Mouse (Mus musculus) spleen, postnatal 10 days (tissue): ENCODE data around the gene Mrps15.

ENCODE experiments used
- DNase-seq, 2 experiments: peaks; one replicate each; pipeline ENCODE4 v3.0.0; 2021 to 2022; ENCODE audit warnings: low spot score in 2 of 2

Gene Mrps15

DNA sequence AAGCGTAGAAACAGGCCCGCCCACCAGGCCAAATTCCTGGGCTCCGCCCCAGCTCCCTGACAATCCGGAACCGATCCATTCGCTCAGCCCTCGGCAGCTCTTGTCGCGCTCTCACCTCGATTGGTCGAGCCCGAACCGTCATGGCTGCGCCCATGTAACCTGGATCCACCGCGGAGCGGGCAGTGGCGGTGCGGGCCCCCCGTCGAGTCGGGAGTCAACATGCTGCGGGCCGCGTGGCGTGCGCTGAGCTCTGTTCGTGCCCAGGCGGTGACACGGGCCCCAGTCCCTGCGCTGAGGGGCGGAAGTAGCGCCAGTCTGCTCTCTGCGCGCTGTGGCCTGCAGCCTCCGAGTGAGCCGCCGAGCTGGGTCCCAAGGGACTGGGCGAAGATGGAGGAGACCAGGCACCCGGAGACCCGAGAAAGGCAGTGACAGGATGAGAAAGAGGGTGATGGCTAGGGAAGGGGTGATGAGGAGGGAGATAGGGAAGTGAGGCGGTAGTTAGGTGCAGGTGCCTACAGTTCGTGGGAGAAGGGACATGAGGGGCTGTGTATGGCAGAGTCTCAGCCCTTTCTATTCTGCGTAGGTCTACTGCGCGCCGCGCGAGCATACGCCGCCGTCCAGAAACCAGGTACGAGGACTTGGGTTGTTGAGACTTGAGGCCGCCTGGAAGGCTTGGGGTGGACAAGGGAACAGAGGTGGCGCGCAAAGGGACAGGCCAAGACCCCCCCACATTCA is at the start of gene Mrps15:
Mrps15 (plus strand) TSS at position 75 of the 735 bp plus-strand sequence.
- peak; percentile 60 to 83 for DNase-seq

DNA sequence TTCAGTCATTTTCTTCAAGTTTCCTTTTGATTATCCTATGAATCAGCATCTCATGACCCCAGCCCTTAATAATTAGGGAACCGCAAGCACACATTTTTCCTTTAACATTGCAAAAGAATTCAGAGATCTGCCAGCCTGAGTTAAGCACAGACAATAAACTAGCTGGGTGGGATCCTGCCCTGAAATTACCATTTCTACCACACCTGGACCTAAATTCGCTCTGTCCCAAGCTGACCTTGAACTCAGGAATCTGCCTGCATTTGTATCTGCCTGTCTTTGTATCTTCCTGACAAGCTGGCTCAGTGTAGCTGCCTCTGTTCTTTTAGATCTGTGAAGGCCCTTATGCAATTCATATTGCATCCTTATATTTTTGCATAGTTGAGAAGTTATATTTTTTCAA is 48.9 kb upstream of the Mrps15 start:
- no peak for DNase-seq

DNA sequence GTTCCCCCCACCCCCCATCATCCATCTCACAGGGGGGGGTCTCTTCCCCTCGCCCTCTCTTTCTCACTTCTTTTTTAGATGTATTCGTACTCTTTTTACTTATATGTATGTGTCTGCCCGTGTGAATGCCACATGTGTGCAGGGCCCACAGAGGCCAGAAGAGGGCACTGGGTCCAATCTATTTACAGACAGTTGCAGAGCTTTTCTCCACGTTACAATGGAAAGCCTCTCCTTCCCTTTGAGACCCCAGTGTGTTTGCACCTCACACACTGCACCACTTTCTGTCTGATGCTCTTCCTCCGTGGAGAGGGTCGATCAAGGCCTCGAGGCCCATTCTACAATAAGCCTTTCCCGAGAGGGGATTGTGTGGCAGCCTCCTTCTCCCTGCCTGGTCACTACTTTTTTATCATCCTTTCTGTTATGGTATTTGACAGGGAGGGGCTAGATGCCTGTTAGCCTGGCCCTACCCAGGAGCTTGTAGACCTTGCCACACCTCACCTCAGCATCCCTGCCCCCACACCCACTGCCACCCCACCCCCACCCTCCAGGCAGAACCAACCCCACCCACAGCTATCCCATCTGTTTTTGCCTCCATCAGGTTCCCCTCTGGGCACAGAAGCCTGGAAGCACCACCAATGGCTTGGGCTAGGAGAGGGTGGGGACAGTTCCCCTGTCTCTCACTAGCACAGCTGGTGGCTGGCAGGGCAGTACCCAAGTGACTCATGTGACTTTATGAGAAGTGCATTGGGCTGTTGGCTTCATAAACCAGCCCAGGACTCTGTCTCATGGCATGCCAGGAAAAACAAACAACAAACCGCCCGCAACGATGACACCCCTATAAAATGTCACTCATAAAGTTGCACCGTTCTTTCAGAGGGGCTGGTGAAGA is 45.2 kb upstream of the Mrps15 start:
- DNase-seq: no peak

DNA sequence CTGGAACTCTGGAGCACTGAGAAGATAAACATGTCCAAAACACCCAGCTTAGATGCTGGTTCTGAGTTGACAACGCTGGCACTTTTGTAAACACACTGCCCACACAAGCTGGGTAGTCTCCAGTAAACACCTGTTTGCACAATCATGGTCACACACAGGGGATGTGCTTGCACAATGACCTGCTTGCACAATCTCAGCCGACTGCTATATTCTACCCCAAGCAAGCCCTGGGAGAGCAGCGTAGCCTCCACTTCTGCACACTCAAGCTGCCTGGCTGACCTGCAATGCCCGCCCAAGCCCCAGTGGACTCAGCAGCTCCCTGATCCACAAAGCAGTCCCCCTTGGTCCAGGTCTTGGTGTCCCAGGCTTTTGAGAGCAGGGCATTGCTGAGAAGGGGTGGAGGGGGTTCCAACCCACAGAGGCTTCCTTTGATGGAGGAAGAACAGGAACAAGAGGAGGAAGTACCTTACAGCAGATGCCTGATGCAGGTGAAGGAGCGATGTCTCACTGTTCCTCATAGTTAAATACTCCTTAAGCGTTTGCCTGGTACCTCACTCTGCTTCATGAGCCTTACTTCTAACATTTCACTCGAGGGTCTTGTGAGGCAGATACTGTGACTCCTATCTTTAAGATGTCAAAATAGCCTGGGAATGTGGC is 28.9 kb upstream of the Mrps15 start:
- peak in 1 of 2 experiments; percentile 37 for DNase-seq

DNA sequence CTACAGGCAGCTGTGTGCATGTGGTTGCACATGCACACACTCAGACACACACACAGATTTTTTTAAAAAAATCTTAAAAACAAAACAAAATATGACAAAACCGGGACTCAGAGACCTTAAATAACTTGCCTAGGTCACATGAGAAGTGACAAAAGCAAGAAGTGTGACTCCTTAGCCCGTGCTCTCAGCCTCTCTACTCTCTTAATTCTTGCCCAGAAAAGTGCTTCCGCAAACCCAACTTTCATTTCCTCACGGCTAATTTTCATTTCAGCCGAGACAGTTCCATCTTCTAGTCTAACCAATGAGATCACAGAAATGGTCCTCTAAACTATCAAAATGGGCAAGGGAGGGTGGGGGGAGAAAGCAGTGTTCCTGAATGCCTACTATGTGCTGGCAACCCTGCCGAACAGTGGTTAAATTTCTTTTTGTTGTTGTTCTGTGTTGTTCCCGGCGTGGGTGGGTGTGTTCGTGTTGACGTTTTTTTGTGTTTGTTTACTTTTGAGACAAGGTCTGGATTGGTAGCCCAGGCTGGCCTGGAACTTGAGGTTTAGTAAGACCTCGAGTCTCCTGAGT is 27.7 kb upstream of the Mrps15 start:
- DNase-seq: no peak

DNA sequence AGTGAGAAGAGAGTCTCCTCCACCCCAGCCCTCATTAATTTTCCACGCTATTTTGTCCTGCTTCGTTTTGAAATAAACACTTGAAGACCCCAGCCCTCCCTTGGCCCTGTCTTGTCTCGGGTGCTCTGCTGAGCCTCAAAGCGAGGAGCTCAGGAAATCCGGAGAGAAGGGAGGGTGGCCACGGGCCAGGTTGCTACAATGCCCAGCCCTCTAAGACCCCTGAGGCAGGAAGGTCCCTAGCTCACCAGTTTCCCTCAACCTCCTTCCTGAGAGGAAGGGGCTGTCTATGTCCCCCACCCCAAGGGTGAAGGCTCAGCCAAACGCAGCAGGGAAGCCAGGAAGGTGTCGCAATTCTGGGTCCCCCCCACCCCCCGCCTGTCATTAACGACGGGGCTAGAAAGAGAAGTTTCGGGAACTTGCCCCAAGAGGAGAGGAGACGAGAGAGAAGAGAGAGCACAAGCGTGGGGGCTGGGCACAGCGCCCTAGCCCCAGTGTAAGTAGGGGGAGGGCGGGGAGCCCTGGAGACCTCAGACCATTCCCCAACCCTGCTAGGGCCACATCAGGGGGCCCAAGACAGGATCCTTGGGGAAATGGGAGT is 22.3 kb upstream of the Mrps15 start, which contains the start of gene Csf3r:
Csf3r (plus strand) TSS at position 248 of the 598 bp plus-strand sequence.
- DNase-seq: no peak

DNA sequence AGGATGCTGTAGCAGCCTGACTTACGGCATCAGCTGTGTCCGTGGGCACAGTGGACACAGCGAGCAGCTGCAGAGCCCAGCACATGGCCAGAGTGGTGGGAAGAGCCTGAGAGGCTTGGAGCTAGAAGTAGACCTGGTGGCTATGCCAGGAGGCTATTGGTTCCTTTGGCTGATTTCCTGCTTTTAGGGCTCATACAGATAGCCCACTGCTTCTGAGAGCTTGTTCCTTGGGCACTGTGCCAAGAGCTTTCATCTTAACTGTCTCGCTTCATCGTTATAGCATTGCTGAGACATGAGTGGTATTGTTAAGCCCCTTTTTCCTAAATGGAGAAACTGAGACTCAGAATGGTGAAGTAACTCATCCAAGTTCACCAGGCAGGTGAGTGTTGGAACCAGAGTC is 20.9 kb upstream of the Mrps15 start:
- no peak for DNase-seq

DNA sequence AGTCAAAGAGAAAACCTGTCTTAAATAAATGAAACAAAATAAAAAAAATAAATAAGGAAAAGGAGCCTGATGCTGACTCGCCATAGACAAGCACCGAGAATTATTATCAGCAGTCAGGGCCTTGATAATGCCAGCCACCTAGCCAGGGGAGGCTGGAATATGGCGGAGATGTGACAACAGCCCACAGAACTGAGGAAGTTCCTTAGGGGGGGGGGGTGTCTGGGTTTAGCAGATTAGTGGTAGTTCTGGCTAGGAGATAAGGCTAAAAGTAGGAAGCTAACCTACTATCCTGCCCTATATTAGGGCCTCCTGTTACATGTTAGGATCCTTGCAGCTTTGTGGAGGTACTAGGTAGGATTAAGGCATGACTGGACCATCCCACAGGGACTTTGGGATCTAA is 18.7 kb upstream of the Mrps15 start:
- DNase-seq: no peak

DNA sequence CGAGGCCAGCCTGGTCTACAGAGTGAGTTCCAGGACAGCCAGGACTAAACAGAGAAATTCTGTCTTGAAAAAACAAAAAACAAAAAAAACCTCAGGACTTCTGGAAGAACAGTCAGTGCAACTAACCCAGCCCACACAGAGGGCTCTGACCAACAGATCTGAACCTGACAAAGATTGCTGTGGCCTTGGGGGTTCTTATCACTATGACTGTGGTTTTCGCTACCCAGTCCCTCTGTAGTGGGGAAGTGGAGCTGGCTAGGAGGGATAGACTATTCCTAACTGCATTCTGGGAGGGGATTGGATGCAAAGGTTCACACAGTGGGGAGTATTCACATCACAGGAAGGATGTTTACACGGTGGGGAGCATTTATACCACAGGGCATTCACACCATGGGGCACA is 17.7 kb upstream of the Mrps15 start:
- no peak for DNase-seq

DNA sequence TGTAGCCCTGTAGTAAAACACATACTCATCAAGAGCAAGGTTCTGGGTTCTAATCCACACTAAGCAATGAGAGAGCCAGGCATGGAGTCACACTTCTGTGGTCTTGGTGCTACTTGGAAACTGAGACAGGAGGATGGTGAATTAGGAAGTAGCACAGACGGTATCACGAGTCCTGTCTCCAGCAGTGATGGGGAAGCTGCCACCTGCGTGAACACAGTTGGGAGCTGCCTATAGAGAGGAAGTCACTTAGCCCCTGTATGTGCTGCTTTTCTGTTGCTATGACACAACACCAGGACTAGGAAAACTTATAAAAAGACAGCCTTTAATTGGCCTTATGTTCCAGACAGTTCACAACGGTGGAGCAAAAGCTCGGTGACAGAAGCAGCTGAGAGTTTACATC is 16.0 kb upstream of the Mrps15 start:
- no peak for DNase-seq

DNA sequence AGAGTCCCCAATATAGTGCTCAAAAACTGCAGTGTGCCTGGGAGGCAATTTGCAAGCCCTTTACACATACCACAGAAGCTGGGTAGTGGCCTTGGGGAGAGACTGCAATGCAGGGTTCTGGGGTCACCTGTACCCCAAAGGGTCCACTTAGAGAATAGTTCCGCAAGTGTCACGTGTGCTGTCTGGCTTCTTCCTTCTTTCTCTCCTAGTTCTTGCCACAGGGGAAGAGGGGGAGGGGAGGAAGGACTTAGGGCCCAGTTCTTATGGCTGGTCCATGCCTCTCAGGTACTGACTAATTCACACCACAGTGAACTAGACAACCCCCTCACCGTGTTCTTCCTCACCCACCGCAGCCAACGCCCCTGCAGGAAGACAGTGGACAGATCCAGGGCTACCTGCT is 11.3 kb upstream of the Mrps15 start:
- no peak for DNase-seq

DNA sequence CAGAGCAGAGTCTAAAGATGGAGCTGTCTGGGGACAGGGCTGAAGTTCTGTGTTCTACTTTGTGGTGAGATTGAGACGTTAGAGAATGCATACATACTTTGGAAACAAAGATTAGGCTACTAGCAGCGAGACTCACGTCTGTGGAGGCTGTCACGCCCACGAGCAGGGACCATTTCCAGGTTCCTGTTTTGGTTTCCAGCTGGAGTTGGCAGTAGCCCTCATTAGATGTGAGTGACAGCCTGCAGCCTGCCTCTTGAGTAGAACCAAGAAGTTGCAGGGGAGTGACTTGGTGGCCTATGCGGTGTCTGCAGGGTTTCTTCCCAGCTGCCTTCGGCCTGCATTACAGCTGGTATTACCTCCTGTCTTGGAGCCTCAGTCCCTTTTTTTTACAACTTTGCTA is 4.9 kb downstream of the Mrps15 start:
- DNase-seq: no peak

DNA sequence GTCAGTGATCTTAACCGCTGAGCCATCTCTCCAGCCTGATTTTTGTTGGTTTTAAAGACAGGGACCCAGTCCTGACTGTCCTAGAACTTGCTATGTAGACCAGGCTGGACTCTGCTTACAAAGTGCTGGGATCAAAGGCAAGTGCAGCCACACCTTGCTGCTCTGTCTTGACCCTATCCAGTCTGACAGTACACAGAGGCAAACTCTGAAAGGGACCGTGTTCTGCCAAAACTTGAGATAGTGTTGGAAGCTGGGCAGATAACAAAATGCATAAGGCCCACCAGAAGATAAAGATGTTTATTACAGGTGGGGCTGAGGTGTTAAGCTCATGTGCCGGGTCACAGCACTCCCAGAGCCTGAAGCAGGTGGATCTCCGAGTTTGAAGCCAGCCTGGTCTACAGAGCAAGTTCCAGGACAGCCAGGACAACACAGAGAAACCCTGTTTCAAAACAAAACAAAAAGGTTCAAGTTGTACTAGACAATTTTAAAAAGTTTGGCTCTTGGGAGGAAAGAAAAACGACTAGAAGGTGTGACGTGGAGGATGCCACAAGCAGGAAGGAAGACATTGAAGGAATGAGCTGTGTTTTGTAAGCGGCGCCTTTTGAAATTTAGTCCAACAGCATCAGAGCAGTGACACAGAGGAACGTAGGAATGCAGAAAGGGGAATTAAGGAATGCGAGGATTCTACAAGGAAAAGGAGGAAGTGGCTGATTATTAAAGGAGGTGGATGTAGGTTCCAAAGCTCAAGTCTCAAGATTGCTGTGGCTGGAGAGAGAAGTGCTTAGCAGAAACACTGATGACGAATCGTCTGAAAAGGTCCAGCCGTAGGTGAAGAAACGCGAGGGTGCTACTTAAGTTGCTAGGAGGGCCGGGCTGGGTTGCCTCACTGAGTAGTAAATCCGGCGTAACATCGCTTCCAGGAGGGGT is 10.7 kb downstream of the Mrps15 start:
- peak in 1 of 2 experiments; percentile 10 for DNase-seq

DNA sequence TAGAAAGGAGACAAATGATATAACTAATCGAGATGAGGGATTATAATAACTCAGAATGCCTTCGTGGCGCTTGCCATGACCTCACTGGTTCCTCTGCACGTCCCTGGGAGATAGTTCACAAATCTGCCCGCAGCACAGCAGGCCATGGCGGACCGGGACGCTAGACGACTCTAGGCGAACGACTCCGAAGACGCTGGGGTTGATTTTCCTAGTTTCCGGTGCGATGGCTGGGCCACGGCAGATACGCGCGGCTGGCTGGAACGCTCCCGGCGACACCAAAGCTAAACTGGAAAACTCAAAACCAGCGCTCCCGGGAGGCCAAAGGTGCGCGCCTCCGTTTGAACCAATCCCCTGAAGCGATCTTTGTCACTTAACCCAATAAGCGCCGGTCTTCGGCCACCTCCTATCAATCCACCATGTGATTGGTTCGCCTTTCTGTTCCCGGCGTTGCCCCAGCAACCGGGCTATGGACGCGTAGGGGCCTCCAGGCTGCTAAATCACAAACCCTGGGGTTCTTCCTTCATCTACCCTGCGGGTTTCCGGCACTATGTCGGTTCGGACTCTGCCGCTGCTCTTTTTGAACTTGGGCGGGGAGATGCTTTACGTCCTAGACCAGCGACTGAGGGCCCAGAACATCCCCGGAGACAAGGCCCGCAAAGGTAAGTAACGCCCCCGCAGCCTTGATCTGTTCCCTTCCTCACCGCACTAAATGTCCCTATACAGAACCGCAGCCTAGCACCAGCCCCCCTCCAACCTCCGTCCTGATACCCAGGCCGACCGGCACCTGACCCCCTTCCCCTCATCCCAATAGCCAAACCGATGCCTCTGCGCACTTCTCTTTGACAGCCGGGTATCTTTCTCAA is 11.6 kb downstream of the Mrps15 start, which contains the start of gene Oscp1:
Oscp1 (plus strand) TSS at position 432 of the 863 bp plus-strand sequence.
- peak; percentile 79 to 93 for DNase-seq

DNA sequence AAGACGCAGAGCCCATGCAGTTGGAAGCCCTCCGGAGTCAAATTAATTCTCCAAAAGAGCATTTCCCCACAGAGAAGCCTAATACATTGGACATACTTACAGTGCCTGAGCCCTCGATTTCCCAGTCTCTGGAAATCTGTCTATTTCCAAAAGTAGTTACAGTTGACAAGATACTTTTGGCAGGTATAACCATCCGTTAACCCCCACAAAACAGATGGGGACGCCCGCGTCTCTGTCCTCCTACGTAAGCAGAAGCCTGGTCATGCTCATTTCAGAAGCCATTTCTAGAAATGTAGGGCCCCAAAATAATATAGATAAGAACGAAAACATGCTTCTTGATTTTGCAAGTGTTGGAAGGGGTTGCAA is 12.3 kb downstream of the Mrps15 start:
- no peak for DNase-seq

DNA sequence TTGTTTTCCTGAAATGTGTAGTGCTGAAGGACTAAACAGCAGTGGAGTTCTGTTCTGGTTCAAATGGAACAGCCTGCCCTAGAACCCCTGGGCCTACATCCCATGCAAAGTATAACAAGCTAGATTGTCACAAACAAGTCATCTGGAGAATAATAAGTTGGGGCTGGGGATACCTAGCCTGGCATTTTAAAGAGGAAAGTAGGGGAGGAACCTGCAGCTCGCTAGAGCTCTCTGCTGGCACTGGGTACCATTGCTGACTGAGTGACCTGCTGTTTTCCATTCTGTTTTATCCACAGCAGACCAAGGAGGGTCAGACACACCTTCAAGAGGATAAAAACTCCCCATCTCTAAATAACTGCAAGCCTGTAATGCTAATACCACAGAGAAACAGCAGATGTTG is 16.1 kb downstream of the Mrps15 start:
- peak in 1 of 2 experiments; percentile 35 for DNase-seq

DNA sequence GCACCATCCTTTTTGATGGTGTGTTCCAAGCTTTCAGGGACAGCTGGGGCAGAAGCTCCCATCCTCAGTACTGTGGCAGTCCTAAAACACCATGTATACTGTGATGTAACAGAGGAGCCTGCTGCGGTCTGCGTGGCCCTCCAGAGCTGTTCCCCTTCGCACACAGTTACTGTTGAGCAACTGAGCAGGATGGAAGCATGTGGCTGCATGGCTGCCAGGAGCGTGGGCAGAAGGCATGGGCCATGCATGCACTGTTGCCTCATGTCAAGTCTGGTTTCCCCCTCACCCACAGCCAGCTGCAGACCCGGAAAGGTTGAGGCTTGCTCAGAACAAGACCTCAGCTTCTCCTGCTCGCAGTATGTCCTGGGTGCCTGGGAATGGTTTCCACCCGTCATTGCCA is 18.5 kb downstream of the Mrps15 start:
- DNase-seq: no peak

DNA sequence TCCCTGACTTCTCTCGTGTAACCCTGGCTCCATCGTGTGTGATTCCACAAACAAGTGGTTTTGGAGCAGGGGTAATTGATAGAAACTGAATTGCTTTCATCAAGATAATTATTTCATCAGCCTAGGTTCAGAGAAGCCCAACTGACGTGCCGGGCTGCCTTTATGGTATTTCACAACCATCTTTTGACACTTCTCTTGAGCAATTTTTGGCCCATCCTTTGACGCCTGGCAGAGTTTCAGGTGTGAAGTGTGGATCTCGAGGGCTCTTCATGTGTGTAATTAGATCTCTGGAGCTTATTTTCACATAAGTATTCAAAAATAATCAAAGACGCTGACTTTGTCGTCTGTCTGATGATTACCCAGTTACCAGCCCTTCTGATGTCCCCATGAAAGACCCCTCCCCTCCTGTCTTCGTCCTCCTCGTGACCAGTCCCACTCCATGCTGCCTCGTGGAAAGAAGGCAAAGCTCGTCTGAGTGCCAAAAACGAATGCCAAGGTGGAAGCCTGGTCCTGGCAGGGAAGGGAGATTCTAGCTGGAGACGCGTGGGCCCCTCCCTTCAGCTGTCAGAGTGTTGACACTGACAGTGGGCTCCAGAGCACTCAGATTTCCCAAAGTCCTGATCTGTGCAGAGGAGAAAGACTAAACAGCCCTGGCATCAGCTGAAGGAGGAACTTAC is 20.8 kb downstream of the Mrps15 start:
- no peak for DNase-seq

DNA sequence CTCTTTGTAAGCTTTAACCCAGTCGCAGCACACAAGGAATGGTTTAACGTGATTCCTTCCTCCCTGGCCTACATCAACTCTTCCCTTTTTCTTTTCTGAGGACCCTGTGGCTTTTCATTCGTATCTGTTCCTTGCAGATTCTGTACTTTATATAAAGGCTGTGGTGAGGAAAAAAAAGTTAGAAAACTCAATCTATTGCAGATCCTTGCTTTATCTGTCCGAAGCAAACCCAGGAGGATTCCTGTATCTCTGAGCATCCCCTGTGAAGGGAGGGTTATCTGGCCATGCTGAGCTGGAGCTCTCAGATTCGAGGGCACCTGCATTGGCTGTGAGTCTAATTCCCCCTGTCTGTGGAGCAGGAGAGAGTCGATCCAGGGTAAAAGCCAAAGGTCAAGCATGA is 22.1 kb downstream of the Mrps15 start:
- DNase-seq: no peak
